Mouse (Mus musculus): ENCODE measurements around the gene Stk10.

Gene Stk10

DNA sequence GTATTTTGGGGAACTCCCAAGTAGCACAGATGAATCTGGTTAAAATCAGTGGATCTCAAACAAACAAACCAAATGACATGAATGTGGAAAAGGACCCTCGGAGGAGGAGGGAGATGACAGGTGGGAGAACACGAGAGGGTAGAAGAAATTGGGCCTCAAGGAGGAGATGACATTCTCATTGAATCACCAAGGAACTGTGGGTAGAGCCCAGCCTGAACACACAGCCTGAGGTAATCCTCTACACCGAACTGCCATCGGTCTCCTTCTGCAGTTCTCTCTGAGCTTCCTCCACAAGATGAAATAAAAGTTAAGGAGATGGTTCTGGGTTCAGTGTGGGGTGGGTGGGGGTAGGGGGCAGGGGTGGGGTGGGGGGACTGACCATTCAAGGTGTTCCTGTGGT, 6.1 kb upstream of the Stk10 start:
- peak; percentile 57 for DNase-seq

DNA sequence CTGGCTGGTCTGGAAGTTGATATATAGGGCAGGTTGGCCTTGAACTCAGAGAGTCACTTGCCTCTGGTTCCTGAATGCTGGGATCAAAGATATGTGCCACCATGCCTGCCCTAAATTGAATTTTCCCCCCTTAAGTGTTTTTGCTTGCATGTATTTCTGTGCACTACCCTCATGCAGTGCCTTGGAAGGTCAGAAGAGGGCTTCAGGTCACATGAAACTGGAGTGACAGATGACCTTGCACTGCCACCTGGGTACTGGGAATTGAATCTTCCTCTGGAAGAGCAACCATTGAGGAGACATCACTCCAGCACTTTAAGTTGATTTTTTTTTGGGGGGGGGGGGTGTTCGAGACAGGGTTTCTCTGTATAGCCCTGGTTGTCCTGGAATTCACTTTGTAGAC, 3.0 kb upstream of the Stk10 start:
- DNase-seq = peak; percentile 86

DNA sequence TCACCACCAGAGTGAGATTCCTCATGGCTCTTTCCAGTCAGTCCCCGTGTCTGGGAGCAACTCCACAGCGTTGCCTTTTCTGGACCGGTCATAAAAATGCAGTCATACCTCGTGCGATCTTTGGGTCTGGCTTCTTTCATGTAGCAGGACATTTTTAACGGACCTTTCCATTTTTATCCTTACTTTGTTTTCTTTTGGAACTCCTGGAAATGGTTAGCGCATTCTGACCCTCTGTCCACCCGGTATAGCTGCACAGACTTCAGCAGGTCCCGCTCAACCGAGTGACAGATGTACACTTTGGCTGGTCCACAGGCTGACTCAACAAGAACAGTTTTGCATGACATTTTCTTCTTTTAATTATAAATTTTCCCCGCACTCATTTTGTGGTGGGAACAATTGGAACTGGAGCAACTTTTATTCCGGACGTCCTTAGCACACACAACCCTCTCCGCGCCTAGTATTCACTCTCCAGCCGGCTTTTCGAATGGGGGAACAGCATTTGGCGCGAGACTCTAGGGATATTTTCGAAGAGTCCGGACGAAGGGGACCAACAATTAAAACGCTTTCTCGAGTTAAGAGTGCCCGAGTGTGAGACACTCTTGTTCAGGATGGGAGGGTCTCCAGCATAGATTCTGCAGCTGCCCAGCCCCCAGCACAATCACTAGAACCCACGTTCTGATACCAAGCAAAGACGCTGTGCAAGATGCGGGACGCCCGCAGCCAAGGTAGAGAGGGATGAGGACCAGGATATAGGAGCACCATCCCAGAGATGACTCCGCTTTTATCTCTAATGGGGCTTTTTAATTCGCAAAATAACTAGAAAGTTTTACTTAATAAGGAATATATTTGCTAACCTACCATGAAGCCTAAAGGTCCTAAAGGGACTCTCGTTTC, 987 bp upstream of the Stk10 start, which contains the start of gene Efcab9:
Efcab9 (minus strand) TSS at position 211 of the 894 bp plus-strand sequence.
- DNase-seq = no peak

DNA sequence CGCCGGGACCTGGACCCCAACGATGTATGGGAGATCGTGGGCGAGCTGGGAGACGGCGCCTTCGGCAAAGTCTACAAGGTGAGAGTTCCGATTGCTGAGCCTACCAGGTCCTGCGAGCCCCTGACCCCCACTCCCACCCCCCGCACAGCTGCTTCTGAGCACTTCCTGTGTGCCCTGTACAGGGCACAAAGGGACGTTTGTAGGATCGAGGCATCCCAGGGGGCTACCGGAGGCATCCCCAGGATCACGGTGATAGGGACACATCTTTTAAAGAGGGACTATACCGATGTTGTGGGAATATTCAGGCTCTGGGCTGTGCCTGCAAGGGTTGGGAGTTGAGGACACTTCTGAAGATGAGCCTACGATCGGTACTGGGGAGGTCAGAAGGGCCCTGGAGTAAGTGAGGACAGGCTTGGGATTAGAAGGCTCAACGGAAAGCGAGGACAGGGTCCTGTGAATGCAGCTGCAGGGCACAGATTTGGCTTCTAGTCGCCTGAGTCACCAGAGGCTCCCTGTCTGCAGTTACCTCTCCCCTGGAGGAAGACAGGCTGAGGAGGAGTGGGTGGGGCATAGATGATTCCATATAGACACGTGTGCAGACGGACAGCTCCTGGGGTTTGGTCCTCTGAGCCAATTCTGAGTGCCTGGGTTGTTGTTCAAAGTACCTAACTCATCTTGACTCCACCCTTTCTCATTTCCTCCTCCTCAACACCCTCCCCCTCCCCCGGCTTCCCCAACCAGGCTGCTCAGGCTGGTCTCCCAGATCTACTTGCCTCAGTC, 567 bp downstream of the Stk10 start:
- DNase-seq = peak; percentile 98

DNA sequence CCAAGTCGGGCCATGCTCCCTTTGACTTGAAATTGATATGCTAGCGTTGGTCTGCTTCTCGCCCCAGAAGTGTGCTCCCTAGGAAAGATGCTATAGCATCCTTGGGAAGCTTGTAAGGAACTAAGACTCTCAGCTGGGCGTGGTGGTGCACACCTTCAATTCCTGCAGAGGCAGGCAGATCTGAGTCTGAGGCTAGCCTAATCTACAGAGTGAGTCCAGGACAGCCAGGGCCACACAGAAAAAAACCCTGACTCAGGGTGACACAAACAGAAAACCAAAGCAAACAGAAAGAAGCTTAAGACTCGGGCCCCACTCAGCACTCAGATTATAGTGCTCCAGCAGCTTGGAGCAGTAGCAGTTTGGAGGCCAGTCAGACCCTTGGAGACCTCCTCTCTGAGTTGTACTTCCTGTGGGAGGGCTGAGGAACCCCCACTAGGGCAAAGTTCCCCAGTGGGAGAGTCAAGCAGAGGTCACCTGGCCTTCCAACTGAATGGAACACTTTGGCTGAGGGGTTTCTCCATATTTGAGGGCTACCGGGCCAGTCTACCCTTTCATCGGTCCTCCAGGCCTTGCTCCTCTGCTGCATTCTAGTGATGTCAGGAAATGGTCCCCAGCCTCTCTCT, 1.5 kb downstream of the Stk10 start:
- peak; percentile 95 for DNase-seq

DNA sequence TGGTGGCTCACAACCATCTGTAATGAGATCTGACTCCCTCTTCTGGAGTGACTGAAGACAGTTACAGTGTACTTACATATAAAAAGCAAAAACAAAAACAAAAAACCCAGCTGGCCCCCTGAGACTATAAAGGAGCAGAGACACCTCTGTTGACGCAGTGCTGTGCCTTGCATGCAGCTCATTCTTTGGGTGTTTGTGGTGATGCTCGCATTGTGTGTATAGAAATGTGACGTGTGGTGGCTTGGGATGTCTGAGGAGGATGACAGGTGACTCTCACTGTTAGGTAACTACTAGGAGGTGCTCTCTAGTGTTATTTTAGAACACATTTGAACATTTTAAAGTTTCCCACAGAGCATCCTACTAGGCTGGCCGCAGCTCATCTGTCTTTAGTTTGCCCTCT, 2.5 kb downstream of the Stk10 start:
- no peak for DNase-seq

DNA sequence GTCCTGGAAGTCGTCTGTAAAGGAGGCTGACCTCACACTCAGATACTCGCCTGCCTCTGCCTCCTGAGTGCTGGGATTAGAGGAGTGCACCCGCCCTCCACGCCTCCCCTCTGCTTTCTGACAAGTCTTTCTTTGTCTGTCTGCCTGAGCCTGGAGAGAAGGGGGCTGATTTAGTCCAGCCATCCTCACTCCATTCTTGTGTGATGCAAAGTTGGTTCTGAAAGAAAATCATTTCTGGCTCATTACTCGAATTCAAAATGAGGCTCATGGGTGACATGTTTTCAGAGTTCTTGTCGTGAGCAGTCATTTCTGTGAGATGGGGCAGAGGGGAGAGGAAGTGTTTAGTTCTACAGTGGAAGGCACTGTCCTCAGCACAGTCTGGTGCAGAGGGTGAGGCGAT, 3.8 kb downstream of the Stk10 start:
- no peak for DNase-seq

DNA sequence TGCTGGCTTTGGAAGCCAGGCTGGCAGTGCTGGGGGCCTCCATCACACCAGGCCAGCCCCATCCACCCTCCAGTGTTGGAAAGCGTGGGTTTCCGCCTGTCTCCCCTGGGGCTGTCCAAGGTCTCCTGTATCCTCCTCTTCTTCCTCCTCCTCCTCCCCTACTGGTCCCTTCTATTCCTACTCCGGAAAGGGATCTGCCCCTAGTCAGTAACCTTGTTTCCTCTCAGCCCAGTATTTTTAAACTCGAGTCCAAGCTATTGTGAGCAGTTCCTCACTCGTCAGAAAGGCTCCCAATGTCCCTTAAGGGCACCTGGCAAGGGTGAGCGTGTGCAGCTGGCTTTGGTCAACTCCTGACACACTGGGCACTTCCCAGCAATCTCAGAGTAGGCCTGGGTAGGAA, 5.3 kb downstream of the Stk10 start:
- DNase-seq = peak; percentile 98

DNA sequence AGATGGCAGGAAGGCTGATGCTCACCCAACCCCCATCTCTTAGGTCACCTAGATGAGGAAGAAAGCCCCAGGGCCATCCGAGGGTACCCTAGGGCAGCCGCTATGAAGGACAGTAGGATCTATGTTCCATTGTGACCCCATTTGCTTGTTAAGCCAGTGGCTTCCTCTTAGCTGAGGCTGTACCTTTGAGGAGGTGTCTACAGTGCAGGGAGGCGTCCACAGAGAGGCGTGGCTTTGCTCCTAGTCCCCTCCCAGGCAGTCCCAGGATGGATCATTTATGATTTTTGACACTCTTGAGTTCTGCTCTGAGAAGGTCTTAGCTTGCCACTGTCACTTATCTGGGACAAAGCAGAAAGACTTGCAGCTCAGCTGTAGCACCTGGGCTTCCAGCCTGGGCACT, 5.7 kb downstream of the Stk10 start:
- no peak for DNase-seq

DNA sequence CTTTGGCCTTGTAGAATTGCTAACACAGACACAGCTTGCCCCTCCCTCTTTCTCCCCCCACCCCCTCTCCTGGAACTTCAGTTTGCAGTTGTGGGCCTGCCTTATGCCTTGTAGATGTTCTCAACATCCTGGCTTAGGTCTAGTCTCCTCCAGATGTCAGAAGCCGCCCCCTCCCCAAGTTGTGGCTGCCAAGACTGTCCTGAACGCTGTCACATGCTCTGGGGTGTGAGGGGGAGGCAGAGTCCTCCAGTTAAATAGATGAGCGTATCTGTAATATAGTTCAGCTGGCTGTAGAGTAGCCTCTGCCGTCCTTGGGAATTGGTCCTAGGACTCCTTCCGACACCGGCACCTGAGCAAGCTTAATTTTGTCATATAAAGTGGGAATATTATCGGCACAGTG, 6.6 kb downstream of the Stk10 start:
- DNase-seq = peak; percentile 86

DNA sequence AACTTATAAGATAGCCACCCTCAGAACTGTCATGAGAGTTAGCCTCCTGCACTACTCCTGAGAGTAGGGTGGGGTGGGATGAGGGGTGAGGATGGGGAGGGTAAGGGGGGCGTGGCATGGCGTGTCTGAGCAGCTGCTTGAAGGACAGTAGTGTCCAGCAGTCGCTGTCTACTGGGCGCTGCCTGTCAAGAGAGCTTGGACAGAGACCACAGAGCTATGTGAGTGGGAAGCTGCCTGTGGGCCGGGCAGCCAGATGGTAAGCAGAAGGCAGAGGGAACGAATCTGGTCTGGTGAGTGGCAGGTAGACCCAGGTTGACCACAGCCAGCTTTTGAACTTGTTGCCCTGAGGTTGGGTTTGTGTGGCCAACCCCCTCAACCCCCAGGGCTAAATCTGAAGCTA, 7.4 kb downstream of the Stk10 start:
- peak; percentile 86 for DNase-seq

DNA sequence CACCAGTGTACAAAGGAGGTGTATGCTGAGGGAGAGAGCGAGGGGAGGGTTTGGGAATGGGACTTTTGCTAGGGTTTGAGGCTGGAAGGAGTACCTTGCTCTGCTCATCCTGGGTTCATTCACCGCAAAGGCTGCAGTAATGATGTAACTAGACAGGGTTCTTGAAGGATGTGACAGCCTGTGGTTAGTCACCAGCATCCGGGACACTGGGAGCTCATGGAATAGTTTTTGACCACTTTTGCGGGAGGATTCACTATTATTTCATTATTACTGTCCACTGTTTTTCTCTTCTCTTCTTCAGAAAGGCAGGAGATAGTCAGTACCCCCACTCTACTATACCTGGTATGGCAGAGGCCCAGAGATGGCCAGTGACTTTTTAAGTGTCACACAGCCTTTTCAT, 9.1 kb downstream of the Stk10 start:
- peak; percentile 86 for DNase-seq

DNA sequence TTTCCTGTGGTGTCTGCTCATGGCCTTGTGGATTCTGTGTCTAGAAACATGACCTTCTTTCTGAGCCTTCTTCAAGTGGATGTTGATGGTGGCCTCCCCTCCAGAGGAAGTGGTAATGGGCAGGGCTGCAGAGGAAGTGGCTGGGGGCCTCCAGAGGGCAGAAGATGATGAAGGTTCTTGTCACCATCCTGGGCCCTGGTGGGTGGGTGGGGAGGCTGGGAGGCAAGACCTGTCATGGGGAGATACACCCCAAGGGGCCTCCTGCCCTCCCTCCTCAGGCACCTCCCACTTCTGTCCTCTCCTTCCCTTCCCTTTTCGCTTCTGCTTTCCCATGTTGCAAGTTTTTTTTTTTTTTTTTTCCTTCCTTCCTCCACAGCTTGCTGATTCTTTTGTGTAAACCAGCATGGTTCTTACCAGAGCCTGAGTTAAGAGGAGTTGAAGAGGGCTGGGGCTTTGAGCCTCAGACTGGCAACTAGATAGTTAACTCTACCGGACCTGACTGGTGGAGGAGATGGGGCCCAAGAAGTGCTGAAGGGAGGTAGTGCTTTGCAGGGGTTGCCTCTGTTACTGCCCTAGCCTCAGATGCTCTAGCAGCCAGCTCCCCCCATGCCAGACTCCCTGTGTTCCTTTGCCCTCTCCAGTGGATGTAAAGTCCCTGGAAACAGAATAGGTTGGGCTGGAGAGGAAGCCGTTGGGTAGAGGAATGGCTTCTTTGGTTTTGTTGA, 9.7 kb downstream of the Stk10 start:
- peak; percentile 98 for DNase-seq

DNA sequence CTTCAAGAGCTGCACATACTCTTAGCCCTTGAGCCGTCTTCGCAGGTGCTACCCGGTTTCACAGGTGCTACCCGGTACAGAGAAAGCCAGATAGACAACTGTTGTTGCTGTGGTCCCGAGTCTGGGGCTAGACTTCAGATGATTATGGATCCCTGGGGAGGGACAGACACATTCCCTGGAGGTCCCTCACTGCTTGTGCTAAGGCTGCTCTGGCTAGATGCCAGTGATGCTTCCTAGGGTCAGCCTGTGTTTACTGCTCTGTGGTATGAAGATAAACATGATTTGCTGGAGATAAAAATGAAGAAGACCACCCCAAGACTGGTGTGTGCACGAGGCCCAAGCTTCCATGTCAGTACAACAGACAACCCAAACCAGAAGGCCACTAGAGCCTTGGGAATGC, 10.9 kb downstream of the Stk10 start:
- peak; percentile 91 for DNase-seq

DNA sequence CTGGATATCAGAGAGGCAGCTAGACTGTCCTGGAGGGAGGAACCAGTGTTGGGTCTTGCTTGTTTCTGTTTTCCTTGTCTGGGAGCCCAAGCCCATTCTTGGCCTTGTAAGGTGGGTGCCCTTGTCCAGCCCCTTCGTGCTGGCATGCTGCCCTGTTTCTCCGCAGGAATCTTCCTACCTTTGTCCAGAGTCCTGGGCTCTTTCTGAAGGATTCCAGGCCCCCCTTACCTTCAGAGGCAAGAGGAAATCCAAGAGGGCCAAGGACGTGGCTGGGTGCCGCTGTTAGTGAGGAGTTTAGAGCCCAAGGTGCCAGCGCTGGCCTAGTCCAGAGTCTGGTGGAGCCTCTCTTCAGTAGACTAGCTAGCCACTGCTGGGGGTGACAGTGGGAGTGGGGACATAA, 11.4 kb downstream of the Stk10 start:
- peak; percentile 89 for DNase-seq

DNA sequence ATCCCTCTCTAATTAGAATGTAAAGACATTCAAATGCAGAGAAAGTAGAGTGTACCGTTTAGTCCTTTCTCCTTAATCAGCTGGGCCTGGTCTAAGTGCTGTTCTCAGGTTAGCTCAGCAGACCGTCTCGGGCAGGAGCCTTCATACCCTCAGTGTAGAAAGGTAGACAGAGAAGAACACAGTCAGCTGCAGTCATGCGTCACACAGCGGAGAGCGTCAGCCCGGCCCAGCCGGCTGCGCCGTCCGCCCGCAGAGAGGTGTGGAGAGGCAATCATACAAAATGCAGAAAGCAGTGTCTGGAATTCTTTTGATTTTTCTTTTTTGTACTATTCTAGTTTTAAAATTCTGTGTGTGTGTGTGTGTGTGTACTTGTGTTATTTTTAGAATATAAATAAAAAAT, 12.5 kb downstream of the Stk10 start:
- no peak for DNase-seq

DNA sequence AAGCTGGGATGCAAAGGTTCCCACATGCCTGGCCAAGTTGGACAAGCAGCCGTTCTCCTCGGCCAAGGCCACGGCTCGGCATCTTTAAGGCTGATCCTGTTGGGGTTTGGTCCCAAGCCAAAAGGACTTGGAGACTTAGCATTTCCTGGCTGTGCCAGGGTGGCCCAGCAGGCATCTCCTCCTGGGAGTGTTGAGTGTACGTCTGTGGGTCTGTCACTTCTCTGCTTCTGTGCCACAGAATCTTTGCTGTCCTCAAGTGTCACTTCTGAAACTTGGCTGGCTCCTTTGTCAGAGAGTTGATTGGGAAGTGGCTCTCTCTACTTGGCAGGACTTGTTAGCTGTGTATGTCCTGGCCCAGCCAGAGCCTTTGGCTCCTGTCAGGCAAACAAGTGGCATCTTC, 13.4 kb downstream of the Stk10 start:
- peak; percentile 96 for DNase-seq

DNA sequence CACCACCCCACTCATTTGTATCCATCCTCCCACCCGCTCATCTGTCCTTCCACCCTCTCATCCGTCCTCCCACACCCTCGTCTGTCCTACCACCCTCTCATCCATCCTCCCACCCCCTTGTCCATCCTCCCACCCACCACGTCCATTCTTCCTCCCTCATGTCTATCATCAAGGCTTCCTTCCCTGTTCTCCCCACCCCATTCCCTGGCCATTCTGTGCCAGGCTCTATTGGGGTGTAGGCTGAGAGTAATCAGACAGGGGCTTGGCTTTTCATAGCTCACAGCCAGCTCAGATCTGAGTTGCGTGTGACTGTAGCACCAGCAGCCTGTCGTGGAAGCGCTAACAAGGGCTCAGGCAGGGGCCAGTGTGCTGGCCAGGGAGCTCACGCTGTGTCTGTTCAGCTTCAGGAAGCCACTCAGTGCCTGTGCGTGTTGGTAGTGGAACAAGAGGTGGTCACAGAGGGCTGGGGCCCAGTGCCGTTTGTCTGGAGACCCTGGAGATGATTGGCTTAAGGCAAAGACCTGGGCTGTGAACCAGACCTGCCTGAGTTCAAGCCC, 14.4 kb downstream of the Stk10 start:
- peak; percentile 90 for DNase-seq

DNA sequence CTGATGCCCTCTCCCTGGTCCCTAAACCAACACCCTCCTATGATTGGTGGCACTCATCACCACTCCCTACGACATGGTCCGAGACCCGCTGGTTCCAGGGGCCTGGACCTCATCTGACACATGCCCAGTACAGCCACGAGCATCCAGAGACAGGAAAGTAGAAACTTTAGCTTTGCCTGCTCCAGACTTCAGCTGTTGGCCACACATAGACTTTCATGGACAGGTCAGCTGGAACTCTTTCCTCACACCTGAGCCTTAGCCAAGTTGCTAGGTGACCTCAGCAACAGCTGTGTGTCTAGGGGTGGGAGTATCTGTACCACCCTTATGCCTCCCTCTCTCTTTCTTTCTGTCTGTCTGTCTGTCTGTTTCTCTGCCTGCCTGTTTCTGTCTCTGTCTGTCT, 15.1 kb downstream of the Stk10 start:
- peak; percentile 93 for DNase-seq

DNA sequence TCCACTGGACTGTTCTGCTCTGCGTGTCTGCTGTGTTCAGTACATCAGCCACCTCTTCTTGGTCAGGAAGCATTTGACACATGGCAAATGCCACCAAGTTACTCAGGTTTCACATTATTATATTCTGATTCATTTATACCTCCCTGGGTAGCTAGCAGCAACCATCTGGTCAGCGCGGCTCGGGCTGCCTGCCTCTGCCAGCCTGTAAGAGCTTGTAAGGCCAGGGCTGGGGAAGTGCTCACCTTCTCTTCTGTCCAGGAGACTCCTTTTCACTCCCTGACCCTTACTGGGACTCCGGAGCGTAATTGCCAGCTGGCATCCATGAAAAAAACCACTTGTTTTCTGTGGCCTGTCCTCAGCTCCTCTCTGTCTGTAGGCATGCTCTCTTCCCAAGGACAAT, 16.1 kb downstream of the Stk10 start:
- peak; percentile 89 for DNase-seq

DNA sequence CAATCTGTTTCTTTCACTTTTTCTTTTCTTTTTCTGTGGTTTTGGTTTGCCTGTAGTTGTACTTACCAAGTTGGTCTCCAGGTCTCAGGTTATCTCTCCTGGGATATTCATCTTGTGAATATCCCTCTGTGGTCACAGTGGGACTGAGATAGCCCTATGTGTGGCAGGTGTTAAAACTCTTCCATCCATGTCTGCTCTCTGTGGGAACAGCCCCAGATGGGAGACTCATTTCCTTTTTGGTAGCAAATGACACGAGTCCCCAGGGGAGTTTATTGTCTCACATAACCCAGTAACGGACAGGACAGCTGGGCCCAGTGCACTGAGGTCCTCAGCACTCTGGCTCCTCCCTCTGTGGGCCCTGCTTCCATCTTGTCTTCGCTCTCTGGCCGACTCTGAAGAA, 17.0 kb downstream of the Stk10 start:
- peak; percentile 99 for DNase-seq

DNA sequence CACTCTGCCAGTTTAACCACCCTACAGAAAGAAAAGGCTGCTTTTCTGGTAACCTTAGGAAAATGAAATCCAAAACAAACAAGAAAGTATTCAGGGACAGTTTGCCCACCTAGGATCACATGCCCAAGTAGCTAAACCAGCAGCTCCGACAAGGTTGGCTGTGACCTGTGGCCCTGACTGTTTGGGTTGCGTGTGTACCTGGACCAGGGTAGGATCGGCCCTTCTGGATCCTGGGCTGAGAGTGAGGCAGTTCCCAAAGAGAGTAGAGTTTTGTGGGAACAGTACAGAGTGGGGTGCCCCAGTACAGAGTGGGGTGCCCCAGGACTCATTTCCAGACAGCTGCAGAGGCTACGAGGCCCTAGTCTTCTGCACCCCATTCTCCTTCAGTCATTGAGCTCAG, 18.0 kb downstream of the Stk10 start:
- peak; percentile 91 for DNase-seq

Data from heart, adult 11 months (tissue).